Mouse (Mus musculus): ENCODE measurements at regions not wholly inside any gene's neighbourhood (a gene's known extent, or its start where the extent isn't known, plus 50 kb on each side); places are given as distances from the start of the nearest gene placed in this dataset.

DNA sequence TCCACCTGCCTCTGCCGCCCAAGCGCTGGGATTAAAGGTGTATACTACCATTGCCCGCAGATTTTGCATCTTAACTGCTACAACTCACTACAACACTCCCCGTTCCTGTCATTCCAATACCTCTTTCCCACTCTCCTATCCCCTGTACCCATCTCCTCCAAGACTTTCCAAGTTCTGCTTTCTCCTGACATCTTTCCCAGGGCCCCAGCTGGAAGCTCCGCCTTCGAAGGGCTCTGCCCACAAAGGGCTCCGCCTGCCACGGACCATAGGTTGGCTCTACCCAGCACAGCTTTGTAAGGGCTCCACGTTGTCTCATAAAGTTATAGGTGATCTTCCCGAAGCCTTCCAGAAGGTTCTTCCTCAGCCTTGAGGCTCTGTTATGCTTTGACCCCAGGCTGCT is 217.1 kb upstream of the Nfe2l3 start:
- H3K4me3 ChIP-seq (ENCODE audit: insufficient read depth, low read depth, low read length) = no peak overlapping the region
- H3K27ac ChIP-seq (ENCODE audit: insufficient read depth, low read depth, low read length) = no peak overlapping the region
- TF ChIP-seq CTCF (IDR thresholded peaks at IDR 0.05; ENCODE audit: insufficient read depth, low read depth, low read length) (no peak), POLR2A (IDR thresholded peaks at IDR 0.05; ENCODE audit: insufficient read depth, low read depth, low read length) (no peak)
- peaks cover 3% of the 10 kb centered on the region; the same call in 1 of the 2 replicates for H3K4me1 ChIP-seq (ENCODE audit: control insufficient read depth, insufficient read depth, low read length)
- WGBS = 92% methylated on average over 10 of the region's 10 CpGs

DNA sequence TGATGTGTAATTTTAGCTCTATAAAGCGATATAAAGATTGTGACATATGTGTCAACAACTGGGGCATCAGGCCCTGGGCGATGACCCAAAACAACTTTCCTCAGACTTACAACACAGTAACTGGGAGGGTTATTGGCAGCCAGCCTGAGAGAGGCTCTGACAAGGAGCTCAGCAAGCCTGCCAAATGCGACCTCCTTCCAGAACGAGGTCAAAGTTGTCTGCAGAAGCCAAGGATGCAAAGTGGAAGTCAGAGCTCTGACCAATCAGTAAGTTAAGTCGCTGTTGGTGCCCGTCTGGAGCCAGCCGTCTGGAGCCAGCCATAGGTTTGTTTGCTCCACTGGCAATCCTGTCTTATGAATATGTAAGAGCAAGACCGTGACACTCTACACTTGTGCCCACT is 216.0 kb upstream of the Nfe2l3 start:
- 36% methylated on average over 8 of the region's 8 CpGs for WGBS
- no peak overlapping the region for H3K4me3 ChIP-seq (ENCODE audit: insufficient read depth, low read depth, low read length)
- H3K4me1 ChIP-seq (ENCODE audit: control insufficient read depth, insufficient read depth, low read length) = peaks cover 3% of the 10 kb centered on the region; the same call in 1 of the 2 replicates
- TF ChIP-seq CTCF (IDR thresholded peaks at IDR 0.05; ENCODE audit: insufficient read depth, low read depth, low read length) (no peak), POLR2A (IDR thresholded peaks at IDR 0.05; ENCODE audit: insufficient read depth, low read depth, low read length) (no peak)
- no peak overlapping the region for H3K27ac ChIP-seq (ENCODE audit: insufficient read depth, low read depth, low read length)

DNA sequence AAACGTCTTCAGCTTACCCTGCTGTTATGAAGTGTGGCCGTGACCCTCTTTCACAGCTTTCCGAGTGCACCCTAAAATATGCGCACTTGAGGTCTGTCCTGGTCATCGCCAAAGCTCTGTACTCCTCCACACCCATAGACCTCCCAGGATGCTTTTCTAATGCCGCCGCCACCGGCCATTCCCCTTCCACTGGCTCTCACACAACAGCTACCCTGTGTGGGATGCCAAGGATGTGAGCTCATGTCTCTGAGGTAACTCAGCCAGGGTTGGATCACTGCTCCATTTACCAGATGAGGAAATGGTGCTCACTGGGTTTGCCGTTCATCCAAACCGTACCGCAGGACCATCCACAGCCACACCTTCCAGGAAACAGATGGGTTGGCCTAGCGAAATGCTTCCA is 212.8 kb upstream of the Nfe2l3 start:
- H3K27ac ChIP-seq (ENCODE audit: insufficient read depth, low read depth, low read length) = no peak overlapping the region
- no peak overlapping the region for H3K4me3 ChIP-seq (ENCODE audit: insufficient read depth, low read depth, low read length)
- no peak for TF ChIP-seq CTCF (IDR thresholded peaks at IDR 0.05; ENCODE audit: insufficient read depth, low read depth, low read length)
- TF ChIP-seq POLR2A (IDR thresholded peaks at IDR 0.05; ENCODE audit: insufficient read depth, low read depth, low read length) = no peak
- 89% methylated on average over 12 of the region's 12 CpGs for WGBS
- peaks cover 3% of the 10 kb centered on the region; the same call in 1 of the 2 replicates for H3K4me1 ChIP-seq (ENCODE audit: control insufficient read depth, insufficient read depth, low read length)

DNA sequence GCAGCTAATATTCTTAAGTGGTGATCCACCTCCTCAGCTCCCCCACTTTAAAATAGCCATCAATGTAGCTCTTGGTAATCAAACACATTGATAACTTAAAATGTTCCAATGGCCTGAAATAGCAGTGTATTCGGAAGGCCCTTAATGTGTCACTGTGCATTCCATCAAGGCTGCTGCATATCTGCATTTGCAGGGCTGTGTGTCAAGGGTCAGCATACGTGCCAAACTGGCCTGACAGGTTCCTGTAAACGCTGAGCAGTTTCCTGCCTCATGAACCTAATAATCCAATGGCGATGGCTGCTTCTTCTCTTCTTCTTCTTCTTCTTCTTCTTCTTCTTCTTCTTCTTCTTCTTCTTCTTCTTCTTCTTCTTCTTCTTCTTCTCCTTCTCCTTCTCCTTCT is 211.7 kb upstream of the Nfe2l3 start:
- TF ChIP-seq POLR2A (IDR thresholded peaks at IDR 0.05; ENCODE audit: insufficient read depth, low read depth, low read length) = no peak
- TF ChIP-seq CTCF (IDR thresholded peaks at IDR 0.05; ENCODE audit: insufficient read depth, low read depth, low read length) = no peak
- Histone ChIP-seq H3K27ac (ENCODE audit: insufficient read depth, low read depth, low read length) (no peak overlapping the region), H3K4me3 (ENCODE audit: insufficient read depth, low read depth, low read length) (no peak overlapping the region), H3K4me1 (ENCODE audit: control insufficient read depth, insufficient read depth, low read length) (peaks cover 3% of the 10 kb centered on the region; the same call in 1 of the 2 replicates)
- WGBS = 77% methylated on average over 4 of the region's 4 CpGs

DNA sequence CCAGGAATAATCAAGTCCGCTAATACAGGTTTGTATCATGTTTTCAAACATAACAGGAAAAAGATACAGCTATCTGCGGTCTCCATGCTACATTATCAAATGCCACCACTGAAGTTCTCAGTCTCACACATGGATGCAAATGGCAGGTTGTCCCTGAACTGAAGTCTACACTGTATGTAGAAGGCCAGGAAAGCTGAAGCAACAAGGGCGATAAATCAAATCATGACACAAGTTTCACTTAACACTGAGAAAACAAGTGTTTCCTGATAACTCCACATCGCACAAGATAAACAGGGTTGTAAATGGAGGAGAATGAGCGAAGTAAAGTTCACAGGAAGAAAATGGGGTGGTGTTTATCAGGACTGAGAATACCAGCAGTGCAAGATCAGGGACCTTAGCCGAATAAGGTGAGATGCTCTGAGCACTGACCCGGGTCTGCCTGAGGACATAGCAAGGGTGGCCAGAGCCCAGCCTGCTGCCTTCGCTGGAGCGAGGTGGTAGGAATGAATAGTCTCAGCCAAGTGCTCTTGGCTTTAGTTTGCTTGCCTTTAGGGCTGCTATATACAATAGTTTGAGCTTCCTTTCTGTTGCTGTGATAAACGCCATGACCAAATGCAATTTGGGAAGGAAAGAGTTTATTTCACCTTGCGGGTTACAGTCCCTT is 196.3 kb upstream of the Nfe2l3 start:
- no peak overlapping the region for H3K4me3 ChIP-seq (ENCODE audit: insufficient read depth, low read depth, low read length)
- no peak overlapping the region for H3K27ac ChIP-seq (ENCODE audit: insufficient read depth, low read depth, low read length)
- WGBS = 92% methylated on average over 11 of the region's 11 CpGs
- H3K4me1 ChIP-seq (ENCODE audit: control insufficient read depth, insufficient read depth, low read length) = no peaks in the 10 kb centered on the region
- TF ChIP-seq CTCF (IDR thresholded peaks at IDR 0.05; ENCODE audit: insufficient read depth, low read depth, low read length) (no peak), POLR2A (IDR thresholded peaks at IDR 0.05; ENCODE audit: insufficient read depth, low read depth, low read length) (no peak)

DNA sequence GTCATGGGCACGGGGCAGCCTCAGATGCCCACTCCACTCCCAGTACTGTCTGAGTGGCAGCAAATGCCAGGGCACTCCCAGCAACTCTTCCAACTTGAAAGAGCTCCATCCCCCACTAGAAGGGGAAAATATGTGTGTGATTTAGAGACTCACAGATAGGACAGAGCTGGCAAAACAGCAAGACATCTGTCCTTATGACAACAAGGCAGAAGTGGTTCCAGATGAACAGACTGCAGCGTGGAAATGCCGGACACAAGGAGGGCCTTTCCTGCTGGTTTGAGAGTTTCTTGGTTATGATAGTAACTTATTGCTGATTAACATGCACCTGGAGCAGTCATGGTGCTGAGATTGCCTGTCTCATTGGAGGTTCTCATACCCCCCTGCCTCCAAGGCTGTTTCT is 192.4 kb upstream of the Nfe2l3 start:
- Histone ChIP-seq H3K27ac (ENCODE audit: insufficient read depth, low read depth, low read length) (no peak overlapping the region), H3K4me3 (ENCODE audit: insufficient read depth, low read depth, low read length) (no peak overlapping the region), H3K4me1 (ENCODE audit: control insufficient read depth, insufficient read depth, low read length) (no peaks in the 10 kb centered on the region)
- no peak for TF ChIP-seq POLR2A (IDR thresholded peaks at IDR 0.05; ENCODE audit: insufficient read depth, low read depth, low read length)
- no peak for TF ChIP-seq CTCF (IDR thresholded peaks at IDR 0.05; ENCODE audit: insufficient read depth, low read depth, low read length)
- WGBS = 92% methylated on average over 3 of the region's 3 CpGs

DNA sequence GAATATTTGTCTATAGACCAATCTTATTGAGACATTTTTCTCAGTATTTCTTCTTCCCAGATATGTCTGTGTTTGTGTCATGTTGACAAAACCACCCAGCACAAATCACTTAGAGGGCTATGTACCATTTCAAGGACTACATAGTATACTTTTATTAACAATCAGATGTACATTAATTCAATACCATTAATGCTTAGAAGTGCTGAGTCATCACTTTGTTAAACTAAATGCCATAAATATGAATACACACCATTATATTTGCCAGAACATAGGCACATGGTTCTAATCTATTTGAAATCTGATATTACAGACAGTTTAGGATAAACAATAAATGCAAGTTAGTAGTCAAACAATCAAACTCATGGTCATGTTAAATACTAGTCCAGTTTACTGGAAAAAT is 182.2 kb upstream of the Nfe2l3 start:
- H3K4me1 ChIP-seq (ENCODE audit: control insufficient read depth, insufficient read depth, low read length) = no peaks in the 10 kb centered on the region
- no peak overlapping the region for H3K27ac ChIP-seq (ENCODE audit: insufficient read depth, low read depth, low read length)
- no peak overlapping the region for H3K4me3 ChIP-seq (ENCODE audit: insufficient read depth, low read depth, low read length)
- TF ChIP-seq POLR2A (IDR thresholded peaks at IDR 0.05; ENCODE audit: insufficient read depth, low read depth, low read length) (no peak), CTCF (IDR thresholded peaks at IDR 0.05; ENCODE audit: insufficient read depth, low read depth, low read length) (no peak)

DNA sequence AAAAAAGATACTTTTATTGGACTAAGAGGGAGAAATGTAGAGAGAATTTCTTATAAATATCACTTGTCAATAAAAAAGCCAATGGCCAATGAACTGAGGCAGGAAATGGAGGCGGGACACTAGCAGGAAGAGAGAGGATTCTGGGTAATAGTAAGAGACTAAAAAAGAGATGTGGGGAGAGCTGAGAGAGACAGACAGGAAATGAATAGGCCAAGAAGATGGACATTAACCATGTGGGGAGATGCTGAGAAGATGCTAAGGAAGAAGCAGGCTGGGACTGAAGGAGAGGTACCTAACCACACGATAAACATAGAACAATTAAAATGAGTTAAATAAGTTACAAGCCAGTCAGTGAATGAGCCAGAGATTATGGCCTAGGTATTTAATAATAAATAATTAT is 181.0 kb upstream of the Nfe2l3 start:
- Histone ChIP-seq H3K27ac (ENCODE audit: insufficient read depth, low read depth, low read length) (no peak overlapping the region), H3K4me1 (ENCODE audit: control insufficient read depth, insufficient read depth, low read length) (no peaks in the 10 kb centered on the region), H3K4me3 (ENCODE audit: insufficient read depth, low read depth, low read length) (no peak overlapping the region)
- no peak for TF ChIP-seq CTCF (IDR thresholded peaks at IDR 0.05; ENCODE audit: insufficient read depth, low read depth, low read length)
- TF ChIP-seq POLR2A (IDR thresholded peaks at IDR 0.05; ENCODE audit: insufficient read depth, low read depth, low read length) = no peak
- 94% methylated on average over 2 of the region's 2 CpGs for WGBS

DNA sequence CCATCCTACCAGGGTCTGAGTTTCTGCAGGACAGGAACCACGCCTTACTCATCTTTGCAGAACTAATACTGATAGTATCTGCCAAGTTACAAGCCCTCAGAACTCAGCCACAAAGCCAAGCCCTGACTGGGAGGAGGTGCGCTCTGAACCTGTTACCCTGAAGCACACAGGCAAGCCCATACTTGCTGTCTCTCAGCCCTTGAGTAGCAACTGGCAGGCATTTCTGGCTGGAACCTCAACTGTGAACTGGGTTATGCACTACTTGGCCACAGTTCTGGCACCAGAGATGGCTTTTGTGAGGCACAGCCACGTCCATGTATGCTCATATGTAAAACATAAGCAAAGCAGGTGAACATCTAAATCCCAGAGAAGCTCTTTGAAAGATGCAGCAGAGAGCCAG is 179.7 kb upstream of the Nfe2l3 start:
- WGBS = 85% methylated on average over 3 of the region's 3 CpGs
- TF ChIP-seq POLR2A (IDR thresholded peaks at IDR 0.05; ENCODE audit: insufficient read depth, low read depth, low read length) (no peak), CTCF (IDR thresholded peaks at IDR 0.05; ENCODE audit: insufficient read depth, low read depth, low read length) (no peak)
- Histone ChIP-seq H3K4me3 (ENCODE audit: insufficient read depth, low read depth, low read length) (no peak overlapping the region), H3K27ac (ENCODE audit: insufficient read depth, low read depth, low read length) (no peak overlapping the region), H3K4me1 (ENCODE audit: control insufficient read depth, insufficient read depth, low read length) (no peaks in the 10 kb centered on the region)

DNA sequence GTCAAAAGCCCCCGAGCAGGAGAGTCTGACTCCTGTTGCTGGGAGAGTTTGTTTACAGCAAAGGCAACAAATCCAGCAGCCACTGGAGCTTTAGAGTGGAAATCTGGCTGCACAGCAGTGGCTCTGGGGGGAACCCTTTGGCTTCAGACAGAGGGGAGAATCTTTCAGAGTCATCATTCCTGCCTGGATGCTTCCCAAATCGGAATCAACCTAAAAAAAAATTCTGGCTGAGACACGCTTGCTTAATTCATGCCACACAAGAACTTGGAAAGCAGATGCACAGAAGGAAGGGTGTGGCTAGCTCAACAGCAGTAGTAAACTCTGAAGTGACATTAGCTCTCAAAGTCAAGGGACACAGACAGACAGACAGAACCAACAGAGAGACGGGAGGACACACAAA is 175.8 kb upstream of the Nfe2l3 start:
- H3K4me3 ChIP-seq (ENCODE audit: insufficient read depth, low read depth, low read length) = no peak overlapping the region
- no peak overlapping the region for H3K27ac ChIP-seq (ENCODE audit: insufficient read depth, low read depth, low read length)
- WGBS = 45% methylated on average over 4 of the region's 4 CpGs
- H3K4me1 ChIP-seq (ENCODE audit: control insufficient read depth, insufficient read depth, low read length) = no peaks in the 10 kb centered on the region
- TF ChIP-seq POLR2A (IDR thresholded peaks at IDR 0.05; ENCODE audit: insufficient read depth, low read depth, low read length) (no peak), CTCF (IDR thresholded peaks at IDR 0.05; ENCODE audit: insufficient read depth, low read depth, low read length) (no peak)
